Mouse (Mus musculus) CD4-positive, CD25-positive, alpha-beta regulatory T cell, adult 9 weeks (primary cell): ENCODE results near the gene Ccdc114. TPM values are rescaled to one million over a fixed set of nuclear protein-coding genes. Genes with fewer than 3 reads are reported as not detected.

Source experiments
- polyA plus RNA-seq: library from polyadenylated mRNA; unstranded; fragments of 100-300 nt; shearing (Covaris generic); gene quantifications from one replicate; pipeline ENCODE4 v1.2.1, GENCODE M21; 2017

The Ccdc114 gene
- 2.3 TPM for polyA plus RNA-seq

DNA sequence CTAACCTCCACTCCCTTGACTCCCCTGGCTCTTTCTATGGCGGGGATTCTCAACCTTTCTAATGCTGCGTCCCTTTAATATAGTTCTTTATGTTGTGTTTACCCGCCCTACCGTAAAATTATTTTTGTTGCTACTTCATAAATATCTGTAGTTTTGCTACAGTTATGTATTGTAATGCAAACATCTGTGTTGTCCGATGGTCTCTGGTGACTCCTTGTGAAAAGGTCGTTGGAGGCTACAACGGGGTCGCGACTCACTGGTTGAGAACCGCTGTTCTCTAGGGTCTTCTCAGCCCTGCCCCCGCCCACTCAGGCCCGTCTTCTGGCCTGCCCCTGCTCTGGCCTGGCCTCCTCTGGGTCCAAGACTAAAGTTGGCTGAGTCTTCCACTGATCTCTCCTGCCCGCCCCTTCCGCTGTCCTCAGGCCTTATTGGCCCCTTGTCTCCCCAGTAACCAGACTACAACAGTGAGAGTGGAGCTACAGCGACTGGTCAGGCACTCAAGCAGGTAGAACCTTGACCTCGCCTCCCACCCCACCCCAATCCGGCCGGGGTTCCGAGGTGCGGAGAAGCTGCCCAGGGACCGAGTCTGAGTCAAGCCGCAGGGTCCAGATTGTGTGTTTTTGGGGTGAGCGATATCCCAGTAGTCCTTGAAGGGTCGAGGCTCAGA, at the start of gene Ccdc114:
TSS of gene Ccdc114 (plus strand) at position 311 of the 667 bp plus-strand sequence.

DNA sequence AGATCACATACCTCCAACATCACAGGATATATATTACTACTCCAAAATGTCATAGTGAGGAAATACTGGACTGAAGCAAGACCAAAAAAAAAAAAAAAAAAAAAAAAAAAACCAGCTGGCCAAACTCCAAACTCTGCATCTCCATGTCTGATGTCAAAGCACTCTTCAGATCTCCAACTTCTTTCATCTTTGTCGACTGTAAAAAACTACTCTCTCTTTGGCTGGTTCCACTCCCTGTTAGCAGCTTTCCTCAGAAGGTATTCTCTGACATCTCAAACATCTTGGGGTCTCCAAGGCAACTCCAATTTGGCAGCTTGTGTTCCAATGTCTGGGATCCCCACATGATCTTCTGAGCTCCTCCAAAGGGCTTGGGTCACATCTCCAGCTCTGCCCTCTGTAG, 45.6 kb upstream of the Ccdc114 start, which contains the start of gene Grin2d:
TSS of gene Grin2d (minus strand) at position 101 of the 400 bp plus-strand sequence.

DNA sequence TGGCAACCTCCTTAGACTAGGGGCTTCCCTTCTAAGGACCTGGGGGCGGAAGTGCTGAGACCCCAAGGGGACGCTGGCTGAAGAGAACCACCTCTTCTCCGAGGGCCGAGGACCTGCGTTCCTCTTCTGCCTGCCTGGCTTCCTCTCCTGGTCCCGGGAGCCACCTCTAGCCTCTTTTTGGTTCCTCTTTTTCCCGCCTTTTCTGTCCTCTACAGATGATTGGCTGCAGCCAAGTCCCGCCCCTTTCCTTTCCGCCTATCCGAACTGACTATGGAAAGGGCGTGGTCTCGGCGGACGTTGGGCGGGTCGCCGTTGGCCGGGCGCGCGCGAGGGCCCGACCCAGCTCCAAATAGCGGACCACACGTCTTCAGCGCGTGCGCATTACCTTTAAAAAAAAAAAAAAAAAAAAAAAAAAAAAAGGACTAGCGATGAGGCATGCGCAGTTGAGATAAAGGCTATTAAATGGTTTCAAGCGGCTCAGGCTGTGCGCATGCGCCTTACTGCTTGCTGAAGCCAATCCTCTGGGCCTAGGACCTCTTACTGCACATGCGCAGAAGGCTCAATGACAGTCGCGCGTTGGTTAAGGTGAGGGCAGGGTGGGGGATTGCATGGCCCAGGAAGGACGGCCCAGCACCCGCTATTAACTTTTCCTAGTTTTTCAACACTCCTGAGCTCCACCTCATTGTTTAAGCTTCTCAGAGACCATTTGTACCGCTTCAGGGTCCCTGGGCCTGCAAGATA, 27.2 kb upstream of the Ccdc114 start, which contains the start of the genes Syngr4 and Tmem143:
TSS of gene Syngr4 (minus strand) at position 198 of the 741 bp plus-strand sequence.
TSS of gene Tmem143 (plus strand) at position 425 of the 741 bp plus-strand sequence.

GRCm38 (mm10) chr7:45921242-45921621, 2.6 kb upstream of the Ccdc114 start, which contains the start of gene Emp3:
Emp3 (minus strand) TSS chr7:45921404.

Other genes starting within 250 kb of the Ccdc114 start
- not detected for gene Ntn5, start 240.1 kb upstream of the Ccdc114 start, polyA plus RNA-seq
- 0.16 TPM for gene Sec1, start 229.7 kb upstream of the Ccdc114 start, polyA plus RNA-seq
- gene Car11, start 224.2 kb upstream of the Ccdc114 start, polyA plus RNA-seq: 8.2 TPM
- 11.2 TPM for gene Dbp, start 219.0 kb upstream of the Ccdc114 start, polyA plus RNA-seq
- gene Rpl18, start 208.6 kb upstream of the Ccdc114 start, polyA plus RNA-seq: 2,128 TPM
- 40.0 TPM for gene Sphk2, start 206.1 kb upstream of the Ccdc114 start, polyA plus RNA-seq
- 0.35 TPM for gene Fam83e, start 202.9 kb upstream of the Ccdc114 start, polyA plus RNA-seq
- gene Spaca4, start 198.3 kb upstream of the Ccdc114 start, polyA plus RNA-seq: not detected
- gene Lmtk3, start 140.3 kb upstream of the Ccdc114 start, polyA plus RNA-seq: 0.07 TPM
- gene Sult2b1, start 139.4 kb upstream of the Ccdc114 start, polyA plus RNA-seq: 3.8 TPM
- 25.0 TPM for gene Cyth2, start 109.5 kb upstream of the Ccdc114 start, polyA plus RNA-seq
- gene Kcnj14, start 99.3 kb upstream of the Ccdc114 start, polyA plus RNA-seq: 0.11 TPM
- gene Grwd1, start 93.1 kb upstream of the Ccdc114 start, polyA plus RNA-seq: 43.8 TPM
- 109 TPM for gene Kdelr1, start 51.3 kb upstream of the Ccdc114 start, polyA plus RNA-seq
- gene Grin2d, start 45.7 kb upstream of the Ccdc114 start, polyA plus RNA-seq: 0.12 TPM
- gene Syngr4, start 27.4 kb upstream of the Ccdc114 start, polyA plus RNA-seq: 0.68 TPM
- gene Tmem143, start 27.1 kb upstream of the Ccdc114 start, polyA plus RNA-seq: 9.2 TPM
- 777 TPM for gene Emp3, start 2.7 kb upstream of the Ccdc114 start, polyA plus RNA-seq
- gene Abcc6, start 106.2 kb downstream of the Ccdc114 start, polyA plus RNA-seq: not detected
- 23.2 TPM for gene Nomo1, start 109.6 kb downstream of the Ccdc114 start, polyA plus RNA-seq
- not detected for gene Kcnj11, start 176.7 kb downstream of the Ccdc114 start, polyA plus RNA-seq